Mouse (Mus musculus) liver, postnatal 0 days (tissue): ENCODE results near the gene Trim38. TPM values are rescaled to one million over a fixed set of nuclear protein-coding genes. Genes with fewer than 3 reads are reported as not detected.

Experiments
- ATAC-seq: fragments of 200-750 bp; cut with Nextera tagmentation; 2 replicates; pipeline ENCODE4 v1.8.0; 2017; ENCODE audit warnings: mild to moderate bottlenecking, moderate library complexity
- DNase-seq: peaks from one replicate; pipeline ENCODE4 v3.0.0-alpha.2; 2016
- H3K27ac ChIP-seq: fragments of 300-500 bp; sonication (generic); 2 replicates; pipeline ENCODE4 v1.5.1; 2014; ENCODE audit warnings: antibody characterized with exemption, moderate library complexity, mild to moderate bottlenecking, low read depth
- H3K27me3 ChIP-seq: fragments of 300-500 bp; sonication (generic); 2 replicates; pipeline ENCODE4 v1.6.1; 2014; ENCODE audit warnings: low read length, control low read depth, mixed read lengths; ENCODE audit not compliant: insufficient read depth
- H3K36me3 ChIP-seq: fragments of 300-500 bp; sonication (generic); replicated peaks from 2 replicates; pipeline ENCODE4 v1.6.1; 2014; ENCODE audit warnings: mild to moderate bottlenecking, control low read depth, low read length, moderate library complexity, mixed read lengths; ENCODE audit not compliant: insufficient read depth
- H3K4me1 ChIP-seq: fragments of 300-500 bp; sonication (generic); 2 replicates; pipeline ENCODE4 v1.6.1; 2014; ENCODE audit warnings: antibody characterized with exemption, mild to moderate bottlenecking, control low read depth; ENCODE audit not compliant: insufficient read depth
- H3K4me2 ChIP-seq: fragments of 300-500 bp; sonication (generic); 2 replicates; pipeline ENCODE4 v1.6.1; 2014; ENCODE audit warnings: low read depth, mild to moderate bottlenecking, low read length, moderate library complexity, mixed read lengths
- H3K4me3 ChIP-seq: fragments of 300-500 bp; sonication (generic); 2 replicates; pipeline ENCODE4 v1.5.1; 2014; ENCODE audit warnings: low read depth, low read length
- H3K9ac ChIP-seq: fragments of 300-500 bp; sonication (generic); replicated peaks from 2 replicates; pipeline ENCODE4 v1.6.1; 2014; ENCODE audit warnings: mild to moderate bottlenecking, moderate library complexity
- H3K9me3 ChIP-seq: fragments of 300-500 bp; sonication (generic); 2 replicates; pipeline ENCODE4 v1.6.1; 2016; ENCODE audit warnings: mild to moderate bottlenecking, control low read depth, low read length, mixed read lengths
- CTCF ChIP-seq: sonication (generic); IDR thresholded peaks from 2 replicates; pipeline ENCODE4 v1.5.1; 2016; ENCODE audit warnings: antibody characterized with exemption, low read depth
- EP300 ChIP-seq: IDR thresholded peaks from 2 replicates; pipeline ENCODE4 v1.6.1; 2016; ENCODE audit warnings: antibody characterized with exemption, low read depth, mild to moderate bottlenecking
- WGBS: fragments of 180-500 bp; shearing (Covaris S2); extraction: QIAGEN DNeasy Blood & Tissue Kit; methylation state at CpG from one replicate; pipeline ENCODE4 v1.1.7; 2014; ENCODE audit not compliant: insufficient replicate concordance; 5-methylcytosine and 5-hydroxymethylcytosine counted together
- polyA plus RNA-seq: library from polyadenylated mRNA; unstranded; fragments of >200 nt; fragmentation: Nextera tagmentation; extraction: Ambion mirVana; gene quantifications from 2 replicates; pipeline ENCODE4 v1.2.1, GENCODE M21; 2015

Gene Trim38
- polyA plus RNA-seq, 1 experiment from 2014 or later = not detected

DNA sequence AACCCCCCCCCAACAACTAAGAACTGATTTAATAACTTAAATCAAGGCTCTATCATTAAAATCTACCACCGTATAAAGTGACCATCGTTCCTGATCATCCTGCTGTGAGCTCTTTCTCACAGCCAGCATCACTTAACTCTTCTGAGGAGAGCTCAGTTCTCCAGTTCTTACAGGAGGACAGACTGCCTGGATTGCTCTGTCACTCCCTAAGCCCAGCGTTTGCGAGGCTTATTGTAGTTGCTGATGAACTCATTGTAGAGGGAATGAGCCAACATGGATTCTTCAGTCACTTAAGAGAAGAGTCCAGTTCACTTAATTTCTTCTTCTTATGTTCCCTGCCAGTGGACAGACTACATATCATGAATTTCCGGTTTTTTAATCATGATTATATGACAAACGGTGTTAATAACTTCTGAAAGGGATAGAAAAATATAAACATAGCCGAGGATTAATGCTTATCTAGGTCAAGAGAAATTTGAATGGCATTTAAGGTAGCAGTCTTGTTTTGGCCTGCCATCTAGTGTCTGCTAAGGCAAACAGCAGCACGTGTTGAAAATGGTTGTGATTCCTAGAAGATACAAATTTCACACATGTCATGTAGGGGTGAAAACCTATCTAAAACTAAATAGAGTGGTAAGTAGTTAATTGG, 37.4 kb upstream of the Trim38 start:
- peaks cover 15% of the 10 kb centered on the region for H3K4me1 ChIP-seq
- no peak overlapping the region for H3K4me3 ChIP-seq
- TF ChIP-seq EP300 (no peak), CTCF (peak; percentile 94)
- H3K9ac ChIP-seq = no peak overlapping the region
- no peak overlapping the region for H3K27ac ChIP-seq
- ATAC-seq (no peak), DNase-seq (peak; percentile 16)
- WGBS = 22% methylated on average over 8 of the region's 8 CpGs
- H3K27me3 ChIP-seq = no peaks in the 10 kb centered on the region
- H3K9me3 ChIP-seq = no peaks in the 10 kb centered on the region
- no peaks in the 10 kb centered on the region for H3K36me3 ChIP-seq
- no peak overlapping the region for H3K4me2 ChIP-seq

DNA sequence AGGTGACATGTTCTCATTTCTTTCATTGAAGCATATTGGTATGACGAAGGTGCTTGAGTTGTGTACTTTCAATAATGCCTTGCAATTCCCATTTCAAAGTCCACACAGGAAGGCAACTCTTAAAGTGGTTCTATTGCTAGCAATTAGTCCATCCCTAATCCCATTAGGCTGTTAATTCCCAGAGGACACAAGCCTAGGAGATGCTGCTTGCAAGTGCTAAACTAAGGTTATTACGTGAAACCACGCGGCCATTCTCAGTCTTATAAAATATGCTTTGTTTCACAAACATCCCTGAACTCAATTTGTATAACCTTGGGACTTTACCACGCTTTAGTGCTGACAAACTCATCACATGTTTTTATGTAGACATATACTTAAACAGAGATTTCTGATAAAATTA, 32.6 kb upstream of the Trim38 start:
- H3K4me3 ChIP-seq = no peak overlapping the region
- WGBS = 80% methylated on average over 5 of the region's 5 CpGs
- H3K36me3 ChIP-seq = no peaks in the 10 kb centered on the region
- H3K4me2 ChIP-seq = no peak overlapping the region
- no peak overlapping the region for H3K9ac ChIP-seq
- H3K9me3 ChIP-seq = no peaks in the 10 kb centered on the region
- no peak for DNase-seq
- no peak overlapping the region for H3K27ac ChIP-seq
- ATAC-seq = no peak
- no peaks in the 10 kb centered on the region for H3K27me3 ChIP-seq
- peaks cover 5% of the 10 kb centered on the region; the same call in 1 of the 2 replicates for H3K4me1 ChIP-seq
- TF ChIP-seq CTCF = no peak
- TF ChIP-seq EP300 = no peak

DNA sequence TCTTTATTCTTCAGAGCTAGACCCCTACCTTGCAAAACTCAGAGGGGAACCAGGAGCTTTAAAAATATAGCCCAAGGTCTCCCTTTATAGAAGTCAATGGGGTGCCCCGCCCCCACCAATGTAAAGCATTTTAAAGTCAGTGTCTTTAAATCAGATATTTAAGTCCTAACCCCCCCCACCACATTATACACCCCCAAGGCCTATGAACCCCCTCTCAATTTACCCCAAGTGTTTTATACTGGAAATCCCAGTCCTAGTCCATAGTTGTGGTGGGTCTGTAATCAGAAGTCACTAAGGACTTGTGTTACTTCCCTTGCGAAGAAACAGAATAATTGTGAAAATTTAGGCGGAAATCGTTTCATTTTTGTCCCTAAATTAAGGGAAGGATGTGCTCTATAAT, 31.7 kb upstream of the Trim38 start:
- no peak for ATAC-seq
- H3K4me3 ChIP-seq = peak overlapping the region; percentile 72
- no peak for TF ChIP-seq EP300
- H3K27me3 ChIP-seq = no peaks in the 10 kb centered on the region
- H3K4me1 ChIP-seq = peaks cover 5% of the 10 kb centered on the region; the same call in 1 of the 2 replicates
- 24% methylated on average over 4 of the region's 4 CpGs for WGBS
- peak overlapping the region; percentile 100 for H3K27ac ChIP-seq
- peak overlapping the region; percentile 86 for H3K4me2 ChIP-seq
- peak overlapping the region; percentile 99 for H3K9ac ChIP-seq
- DNase-seq = peak; percentile 47
- no peaks in the 10 kb centered on the region for H3K36me3 ChIP-seq
- no peaks in the 10 kb centered on the region for H3K9me3 ChIP-seq

DNA sequence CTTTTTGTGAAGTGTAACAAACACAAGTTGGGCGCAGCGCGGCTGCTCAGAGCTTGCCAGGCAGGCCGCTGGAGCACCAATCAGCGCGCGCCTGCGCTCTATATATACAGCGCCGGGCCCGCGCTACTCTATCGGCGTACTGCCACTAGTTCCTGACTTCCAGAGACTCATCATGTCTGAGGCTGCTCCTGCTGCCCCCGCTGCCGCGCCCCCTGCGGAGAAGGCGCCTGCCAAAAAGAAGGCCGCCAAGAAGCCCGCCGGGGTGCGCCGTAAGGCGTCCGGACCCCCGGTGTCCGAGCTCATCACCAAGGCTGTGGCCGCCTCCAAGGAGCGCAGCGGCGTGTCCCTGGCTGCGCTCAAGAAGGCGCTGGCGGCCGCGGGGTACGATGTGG, 31.0 kb upstream of the Trim38 start, which contains the start of gene Hist1h1c:
Hist1h1c (plus strand) TSS at position 132 of the 392 bp plus-strand sequence.
- Histone ChIP-seq H3K9ac (peak within 1 kb of the TSS; percentile 99), H3K4me2 (peak within 1 kb of the TSS; percentile 86), H3K4me3 (peak within 1 kb of the TSS; percentile 72), H3K9me3 (no peaks in the 10 kb centered on the region), H3K27ac (peak within 1 kb of the TSS; percentile 100), H3K27me3 (no peaks in the 10 kb centered on the region), H3K36me3 (no peaks in the 10 kb centered on the region), H3K4me1 (peaks cover 5% of the 10 kb centered on the region; the same call in 1 of the 2 replicates)
- DNase-seq = peak; percentile 96
- TF ChIP-seq CTCF (peak; percentile 39; the same call in 1 of the 2 replicates), EP300 (no peak)
- peak; percentile 81 for ATAC-seq
- WGBS = 0% methylated on average over 31 of the region's 38 CpGs

DNA sequence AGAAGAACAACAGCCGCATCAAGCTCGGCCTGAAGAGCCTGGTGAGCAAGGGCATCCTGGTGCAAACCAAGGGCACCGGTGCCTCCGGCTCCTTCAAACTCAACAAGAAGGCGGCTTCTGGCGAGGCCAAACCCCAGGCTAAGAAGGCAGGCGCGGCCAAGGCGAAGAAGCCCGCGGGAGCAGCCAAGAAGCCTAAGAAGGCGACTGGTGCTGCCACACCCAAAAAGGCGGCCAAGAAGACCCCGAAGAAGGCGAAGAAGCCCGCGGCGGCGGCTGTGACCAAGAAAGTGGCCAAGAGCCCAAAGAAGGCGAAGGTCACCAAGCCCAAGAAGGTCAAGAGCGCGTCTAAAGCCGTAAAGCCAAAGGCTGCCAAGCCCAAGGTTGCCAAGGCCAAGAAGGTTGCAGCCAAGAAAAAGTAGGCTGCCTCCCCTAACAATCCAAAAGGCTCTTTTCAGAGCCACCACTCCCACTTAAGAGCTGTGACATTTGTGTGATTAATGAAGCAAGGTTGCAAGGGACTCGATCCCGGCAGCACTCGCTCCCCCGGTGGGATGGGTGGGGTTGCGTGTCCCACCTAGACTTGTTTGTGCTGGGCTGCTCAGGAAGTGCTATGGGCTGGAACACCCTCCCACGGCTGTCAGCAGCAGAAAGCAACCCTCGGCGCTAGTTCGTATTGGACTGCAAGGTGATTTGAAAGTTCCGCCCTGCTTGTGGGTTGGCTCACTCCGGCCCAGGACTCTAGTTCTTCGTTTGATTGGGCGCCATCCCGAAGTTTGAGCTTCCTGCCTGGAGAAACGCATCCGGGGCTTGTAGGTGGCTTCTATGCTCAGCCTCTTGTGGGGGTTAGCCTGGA, 30.4 kb upstream of the Trim38 start:
- peak; percentile 59 for ATAC-seq
- peaks cover 5% of the 10 kb centered on the region; the same call in 1 of the 2 replicates for H3K4me1 ChIP-seq
- no peaks in the 10 kb centered on the region for H3K9me3 ChIP-seq
- peak; percentile 92 for DNase-seq
- H3K36me3 ChIP-seq = no peaks in the 10 kb centered on the region
- TF ChIP-seq CTCF = no peak
- peak; percentile 48 for TF ChIP-seq EP300
- peak overlapping the region; percentile 86 for H3K4me2 ChIP-seq
- 0% methylated on average over 39 of the region's 39 CpGs for WGBS
- peak overlapping the region; percentile 72 for H3K4me3 ChIP-seq
- H3K9ac ChIP-seq = peak overlapping the region; percentile 99
- H3K27me3 ChIP-seq = no peaks in the 10 kb centered on the region
- peak overlapping the region; percentile 100 for H3K27ac ChIP-seq

DNA sequence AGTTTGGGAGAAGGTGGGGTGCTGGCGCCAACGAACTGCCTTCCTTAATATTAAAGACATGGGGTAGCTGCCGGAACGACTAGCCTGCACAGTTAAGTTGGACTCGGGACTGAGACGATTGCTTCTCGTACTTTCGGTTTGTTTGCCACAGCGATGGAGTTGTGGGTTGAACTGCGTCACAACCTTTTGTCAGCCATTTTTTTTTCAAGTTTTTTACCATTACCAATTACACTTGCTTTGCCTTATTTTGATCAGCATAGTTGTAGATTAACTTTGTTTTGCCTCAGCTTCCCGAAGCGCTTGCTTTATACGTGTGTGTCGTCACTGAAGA, 29.8 kb upstream of the Trim38 start:
- peak overlapping the region; percentile 86 for H3K4me2 ChIP-seq
- peak overlapping the region; percentile 72 for H3K4me3 ChIP-seq
- ATAC-seq (no peak), DNase-seq (no peak)
- no peaks in the 10 kb centered on the region for H3K36me3 ChIP-seq
- H3K9ac ChIP-seq = peak overlapping the region; percentile 99
- no peaks in the 10 kb centered on the region for H3K9me3 ChIP-seq
- H3K4me1 ChIP-seq = peaks cover 5% of the 10 kb centered on the region; the same call in 1 of the 2 replicates
- H3K27me3 ChIP-seq = no peaks in the 10 kb centered on the region
- WGBS = under 1% methylated on average over 14 of the region's 14 CpGs
- peak overlapping the region; percentile 100 for H3K27ac ChIP-seq
- no peak for TF ChIP-seq CTCF
- peak; percentile 12 for TF ChIP-seq EP300
